Mouse (Mus musculus) lung, adult 2 months (tissue): ENCODE results near the gene Tmprss9.

Source experiments
- CTCF ChIP-seq: fragments of 200-500 bp; IDR thresholded peaks from 2 replicates; pipeline ENCODE4 v1.5.1; 2011; ENCODE audit warnings: mild to moderate bottlenecking, low read length, control low read depth; ENCODE audit not compliant: insufficient read depth
- POLR2A ChIP-seq: fragments of 200-500 bp; IDR thresholded peaks from 2 replicates; pipeline ENCODE4 v1.6.1; 2011; ENCODE audit warnings: low read depth, mild to moderate bottlenecking, control low read depth, low read length, borderline replicate concordance; ENCODE audit errors: extremely low read depth

DNA sequence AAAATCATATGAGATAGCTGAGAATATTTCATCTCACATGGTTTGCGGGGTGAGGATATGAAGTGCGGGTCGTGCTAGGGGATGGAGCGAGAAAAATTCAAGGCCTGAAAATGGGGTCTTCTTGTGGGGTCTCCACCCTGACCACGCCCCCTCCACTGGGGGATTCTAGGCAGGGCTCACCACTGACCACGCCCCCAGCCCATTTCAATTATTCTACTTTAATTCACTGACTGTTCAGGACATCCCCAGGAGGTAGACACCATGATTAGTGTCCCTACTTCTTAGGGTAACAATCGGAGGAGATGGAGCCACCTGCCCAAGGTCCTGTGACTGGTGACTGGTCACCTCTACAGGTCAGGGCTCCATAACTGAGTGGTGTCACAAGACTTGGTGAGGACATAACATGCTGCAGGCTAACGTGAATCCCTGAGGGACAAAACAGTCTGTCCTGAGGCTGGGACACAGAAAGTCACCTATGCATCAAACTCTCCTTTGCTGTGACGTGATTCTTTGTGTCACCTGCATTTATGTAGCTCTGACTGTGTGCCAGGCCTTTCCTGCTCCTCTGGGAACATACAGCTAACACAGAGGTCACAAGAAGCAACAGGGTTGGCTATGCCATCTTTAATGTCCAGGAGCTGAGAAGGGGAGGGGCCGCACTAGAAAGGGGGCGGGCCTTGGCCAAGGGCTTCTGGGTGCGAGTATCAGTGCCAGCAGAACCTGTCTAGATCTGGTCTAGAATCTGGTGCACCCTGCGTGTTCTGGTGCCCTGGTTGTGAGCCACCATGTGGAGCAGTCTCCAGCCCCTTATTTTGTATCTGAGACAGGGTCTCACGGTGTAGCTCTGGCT lies 62.7 kb downstream of the Tmprss9 start:
- TF ChIP-seq CTCF (no peak), POLR2A (no peak)
